Mouse (Mus musculus) stomach, embryonic 14.5 days (tissue): ENCODE results near the gene Gadd45b. TPM values are rescaled to one million over a fixed set of nuclear protein-coding genes. Genes with fewer than 3 reads are reported as not detected.

Experiments used
- ATAC-seq: fragments of 200-750 bp; cut with Nextera tagmentation; 2 replicates; pipeline ENCODE4 v1.8.0; 2017; ENCODE audit warnings: low read depth, moderate TSS enrichment; ENCODE audit not compliant: insufficient number of reproducible peaks, insufficient read depth, low FRiP score
- H3K27ac ChIP-seq: fragments of 300-500 bp; sonication (generic); 2 replicates; pipeline ENCODE4 v1.5.1; 2014; ENCODE audit warnings: mild to moderate bottlenecking, low read length, moderate library complexity, mixed read lengths
- H3K27me3 ChIP-seq: fragments of 300-500 bp; sonication (generic); 2 replicates; pipeline ENCODE4 v1.6.1; 2014; ENCODE audit warnings: low read length, control low read depth, mixed read lengths; ENCODE audit not compliant: control insufficient read depth, insufficient read depth
- H3K36me3 ChIP-seq: fragments of 300-500 bp; sonication (generic); 2 replicates; pipeline ENCODE4 v1.6.1; 2014; ENCODE audit warnings: mild to moderate bottlenecking, control low read depth, low read length, moderate library complexity, mixed read lengths; ENCODE audit not compliant: control insufficient read depth, insufficient read depth
- H3K4me1 ChIP-seq: fragments of 300-500 bp; sonication (generic); 2 replicates; pipeline ENCODE4 v1.6.1; 2014; ENCODE audit warnings: low read length, control low read depth, mixed read lengths; ENCODE audit not compliant: control insufficient read depth, insufficient read depth
- H3K4me2 ChIP-seq: fragments of 300-500 bp; sonication (generic); replicated peaks from 2 replicates; pipeline ENCODE4 v1.6.1; 2014; ENCODE audit warnings: low read depth, low read length, control low read depth
- H3K4me3 ChIP-seq: fragments of 300-500 bp; sonication (generic); 2 replicates; pipeline ENCODE4 v1.5.1; 2014; ENCODE audit warnings: low read depth, low read length, control low read depth
- H3K9ac ChIP-seq: fragments of 300-500 bp; sonication (generic); replicated peaks from 2 replicates; pipeline ENCODE4 v1.6.1; 2014; ENCODE audit warnings: low read depth, mild to moderate bottlenecking, control low read depth, low read length, moderate library complexity, mixed read lengths
- H3K9me3 ChIP-seq: fragments of 300-500 bp; sonication (generic); 2 replicates; pipeline ENCODE4 v1.6.1; 2016; ENCODE audit warnings: low read depth, low read length, control low read depth; ENCODE audit not compliant: control insufficient read depth
- WGBS: fragments of 180-500 bp; shearing (Covaris S2); extraction: QIAGEN DNeasy Blood & Tissue Kit; methylation state at CpG from one replicate; pipeline ENCODE4 v1.1.7; 2014; 5-methylcytosine and 5-hydroxymethylcytosine counted together
- polyA plus RNA-seq: library from polyadenylated mRNA; unstranded; fragments of >200 nt; fragmentation: Nextera tagmentation; extraction: Ambion mirVana; gene quantifications from 2 replicates; pipeline ENCODE4 v1.2.1, GENCODE M21; 2014

Gadd45b gene
- polyA plus RNA-seq, 1 experiment from 2014 or later = 16.1 TPM

DNA sequence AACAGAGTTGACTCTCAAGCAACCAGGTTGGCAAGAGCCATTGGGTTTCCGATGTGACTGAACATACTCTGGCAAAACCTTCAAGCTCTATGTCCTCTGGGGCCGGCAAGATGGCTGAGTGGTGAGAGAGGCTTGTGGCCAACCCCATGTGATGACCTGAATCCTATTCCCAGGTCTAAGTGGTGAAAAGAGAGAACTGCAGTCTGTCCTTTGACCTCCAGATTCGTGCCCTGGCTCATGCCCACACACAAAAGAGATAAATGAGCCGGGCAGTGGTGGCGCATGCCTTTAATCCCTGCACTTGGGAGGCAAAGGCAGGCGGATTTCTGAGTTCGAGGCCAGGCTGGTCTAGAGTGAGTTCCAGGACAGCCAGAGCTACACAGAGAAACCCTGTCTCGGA is 40.3 kb downstream of the Gadd45b start:
- no peak overlapping the region for H3K27ac ChIP-seq

DNA sequence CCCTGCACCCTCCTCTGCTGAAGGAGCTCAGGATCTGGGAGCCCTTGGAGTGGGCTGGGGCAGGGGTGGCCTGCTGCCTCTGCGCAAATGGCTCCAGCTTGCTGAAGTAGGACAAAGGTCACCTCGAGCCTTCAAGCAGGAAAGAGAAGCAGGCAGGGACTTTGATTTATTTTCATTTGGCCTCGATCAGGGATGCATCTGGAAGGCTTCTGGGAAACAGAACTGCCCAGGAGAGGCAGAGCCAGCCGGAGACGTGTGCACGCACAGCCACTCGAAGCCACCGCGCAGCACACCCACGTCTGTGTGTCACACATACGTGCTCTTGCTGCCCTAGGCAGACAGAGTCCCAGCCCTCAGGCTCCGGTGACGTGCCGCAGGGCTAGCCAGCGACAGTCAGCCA is 41.7 kb downstream of the Gadd45b start:
- H3K4me3 ChIP-seq = no peak overlapping the region
- no peaks in the 10 kb centered on the region for H3K27me3 ChIP-seq
- 62% methylated on average over 15 of the region's 15 CpGs for WGBS
- H3K27ac ChIP-seq = no peak overlapping the region
- H3K9ac ChIP-seq = no peak overlapping the region
- H3K4me2 ChIP-seq = no peak overlapping the region
- H3K9me3 ChIP-seq = no peaks in the 10 kb centered on the region
- peaks cover 15% of the 10 kb centered on the region; the same call in 1 of the 2 replicates for H3K4me1 ChIP-seq
- no peaks in the 10 kb centered on the region for H3K36me3 ChIP-seq
- no peak for ATAC-seq

More for the DNA sequence above, 40.3 kb downstream of the Gadd45b start:
- H3K9ac ChIP-seq = no peak overlapping the region
- WGBS = 81% methylated on average over 8 of the region's 8 CpGs
- no peak for ATAC-seq
- no peaks in the 10 kb centered on the region for H3K27me3 ChIP-seq
- H3K4me2 ChIP-seq = no peak overlapping the region
- H3K9me3 ChIP-seq = no peaks in the 10 kb centered on the region
- no peaks in the 10 kb centered on the region for H3K36me3 ChIP-seq
- H3K4me1 ChIP-seq = peaks cover 15% of the 10 kb centered on the region; the same call in 1 of the 2 replicates
- no peak overlapping the region for H3K4me3 ChIP-seq

DNA sequence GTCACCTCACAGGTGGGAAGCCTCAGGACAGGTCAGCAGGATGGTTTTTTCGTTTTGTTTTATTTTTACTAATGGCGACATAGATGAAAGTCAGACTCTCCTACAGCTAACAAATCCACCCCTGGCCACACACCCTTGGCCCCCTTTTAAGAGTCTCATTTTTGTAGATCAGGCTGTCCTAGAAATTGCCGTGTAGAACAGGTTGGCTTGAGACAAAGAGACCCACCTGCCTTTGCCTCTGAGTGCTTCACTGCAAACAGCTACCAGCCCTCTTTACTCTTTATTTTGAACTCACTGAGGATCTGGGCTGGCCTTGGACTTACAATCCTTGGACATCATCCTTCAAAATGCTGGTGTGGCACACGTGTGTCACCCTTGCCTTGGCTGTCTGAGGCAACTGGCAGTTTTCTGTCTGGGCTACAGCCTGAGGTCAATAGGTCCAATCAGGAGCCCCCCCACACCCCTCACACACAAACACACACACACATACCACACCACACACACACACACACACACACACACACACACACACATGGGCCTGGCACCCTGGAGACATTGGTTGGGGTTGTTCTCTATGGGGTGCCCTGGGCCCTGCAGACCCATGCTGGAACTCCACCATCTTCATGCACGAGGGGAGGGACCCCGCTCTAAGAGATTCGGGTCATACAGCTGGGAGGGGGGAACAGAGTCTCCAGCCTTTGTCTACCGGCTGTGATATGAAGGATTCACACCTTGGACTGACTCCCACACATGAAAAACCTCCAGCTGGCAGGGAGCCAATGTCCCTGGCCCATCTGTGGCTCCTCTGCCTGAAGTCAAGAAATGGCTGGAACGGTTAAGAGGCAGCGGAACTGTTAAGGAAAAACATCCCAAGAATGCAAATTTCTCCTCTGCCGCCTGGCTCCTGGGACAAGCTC is 42.5 kb downstream of the Gadd45b start:
- 28% methylated on average over 11 of the region's 11 CpGs for WGBS
- Histone ChIP-seq H3K4me1 (peaks cover 11% of the 10 kb centered on the region; the same call in 1 of the 2 replicates), H3K27ac (no peak overlapping the region), H3K4me2 (no peak overlapping the region), H3K36me3 (no peaks in the 10 kb centered on the region), H3K9me3 (no peaks in the 10 kb centered on the region), H3K27me3 (no peaks in the 10 kb centered on the region), H3K4me3 (no peak overlapping the region), H3K9ac (no peak overlapping the region)
- ATAC-seq = no peak

DNA sequence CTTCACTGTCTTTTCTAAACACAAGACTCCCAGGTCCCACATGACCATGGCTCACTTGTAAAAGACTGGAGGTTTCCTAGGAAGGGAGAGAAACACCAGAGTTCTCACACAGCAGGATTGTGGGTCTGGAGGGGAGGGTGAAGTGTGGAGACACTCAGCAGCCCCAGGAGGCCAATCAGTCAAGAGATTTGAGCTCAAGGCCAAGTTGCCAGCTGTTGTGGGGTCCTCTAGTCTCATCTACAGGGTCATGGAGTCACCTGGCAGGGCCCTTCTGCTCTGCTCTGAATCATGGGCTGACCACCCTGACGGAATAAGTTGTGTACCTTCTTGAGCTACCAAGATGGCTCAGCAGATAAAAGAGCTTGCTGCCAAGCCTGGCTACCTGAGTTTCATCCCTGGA is 43.8 kb downstream of the Gadd45b start:
- H3K4me1 ChIP-seq = peaks cover 11% of the 10 kb centered on the region; the same call in 1 of the 2 replicates
- no peaks in the 10 kb centered on the region for H3K9me3 ChIP-seq
- WGBS = 80% methylated on average over 1 of the region's 1 CpGs
- H3K4me3 ChIP-seq = no peak overlapping the region
- no peak overlapping the region for H3K9ac ChIP-seq
- H3K36me3 ChIP-seq = no peaks in the 10 kb centered on the region
- no peak overlapping the region for H3K27ac ChIP-seq
- no peak overlapping the region for H3K4me2 ChIP-seq
- no peaks in the 10 kb centered on the region for H3K27me3 ChIP-seq
- no peak for ATAC-seq

DNA sequence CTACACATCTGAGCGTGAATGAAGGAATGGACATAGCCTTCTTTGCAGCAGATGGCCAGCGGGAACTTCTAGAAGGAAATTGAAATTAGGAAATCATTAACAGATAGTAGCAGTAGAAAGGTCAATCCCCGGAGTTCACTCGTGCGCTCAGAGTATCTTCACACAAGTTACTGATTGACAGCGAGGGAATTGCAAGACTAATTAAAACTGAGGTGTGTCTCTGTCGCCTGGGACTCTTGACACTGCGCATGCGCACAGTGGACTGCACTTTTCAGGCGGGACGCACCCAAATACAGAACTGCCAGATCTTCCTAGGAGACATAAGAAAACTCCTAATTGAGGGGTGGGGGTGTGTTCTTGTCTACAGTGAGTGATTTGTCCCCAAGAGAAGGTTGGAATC is 45.6 kb downstream of the Gadd45b start:
- no peaks in the 10 kb centered on the region for H3K27me3 ChIP-seq
- WGBS = 77% methylated on average over 11 of the region's 11 CpGs
- no peak overlapping the region for H3K4me3 ChIP-seq
- no peak overlapping the region for H3K9ac ChIP-seq
- H3K36me3 ChIP-seq = no peaks in the 10 kb centered on the region
- H3K4me1 ChIP-seq = peaks cover 11% of the 10 kb centered on the region; the same call in 1 of the 2 replicates
- H3K27ac ChIP-seq = no peak overlapping the region
- H3K9me3 ChIP-seq = no peaks in the 10 kb centered on the region
- ATAC-seq = no peak
- no peak overlapping the region for H3K4me2 ChIP-seq

DNA sequence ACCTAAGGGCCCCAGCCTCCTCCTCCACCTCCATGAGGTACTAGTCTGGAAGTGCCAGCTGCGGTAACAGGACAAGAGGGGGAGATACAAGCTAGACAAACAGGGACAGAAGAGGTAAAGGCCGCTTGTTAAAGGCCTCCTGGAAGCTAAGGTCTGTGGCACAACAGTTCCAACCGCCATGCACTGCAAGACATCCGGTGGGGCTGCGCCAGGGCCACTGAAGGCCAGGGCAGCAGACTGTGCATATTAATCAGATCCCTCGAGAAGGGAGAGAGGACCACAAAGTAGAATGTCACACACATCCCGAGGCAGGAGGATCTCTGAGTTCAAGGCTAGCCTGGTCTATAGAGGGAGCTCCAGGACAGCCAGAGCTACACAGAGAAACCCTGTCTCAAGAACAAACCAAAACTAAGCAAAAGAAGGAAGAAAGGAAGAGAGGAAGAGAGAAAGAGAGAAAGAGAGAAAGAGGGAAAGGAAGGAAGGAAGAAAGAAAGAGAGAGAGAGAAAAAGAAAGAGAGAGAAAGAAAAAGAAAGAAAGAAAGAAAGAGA is 51.8 kb downstream of the Gadd45b start:
- no peak for ATAC-seq
- Histone ChIP-seq H3K4me2 (no peak overlapping the region), H3K9me3 (no peaks in the 10 kb centered on the region), H3K9ac (no peak overlapping the region), H3K27me3 (peaks cover 9% of the 10 kb centered on the region; the same call in 1 of the 2 replicates), H3K27ac (no peak overlapping the region), H3K4me3 (no peak overlapping the region), H3K4me1 (0 out of 2 replicates have a peak, but pooled peaks cover 3% of the 10 kb centered on the region), H3K36me3 (no peaks in the 10 kb centered on the region)
- WGBS = 61% methylated on average over 7 of the region's 7 CpGs

Other genes starting within 250 kb of the Gadd45b start
- gene Mob3a, start 228.1 kb upstream of the Gadd45b start, polyA plus RNA-seq = 47.9 and 51.1 TPM in 2 replicates
- gene Izumo4, start 227.9 kb upstream of the Gadd45b start, polyA plus RNA-seq = 16.7 and 18.4 TPM in 2 replicates
- gene Ap3d1, start 187.8 kb upstream of the Gadd45b start, polyA plus RNA-seq = 81.7 and 85.8 TPM in 2 replicates
- gene Dot1l, start 174.9 kb upstream of the Gadd45b start, polyA plus RNA-seq = 24.5 and 25.8 TPM in 2 replicates
- 77.7 and 81.8 TPM in 2 replicates for gene Sf3a2, start 131.9 kb upstream of the Gadd45b start, polyA plus RNA-seq
- 110 and 116 TPM in 2 replicates for gene Plekhj1, start 131.4 kb upstream of the Gadd45b start, polyA plus RNA-seq
- not detected in 2 replicates for gene Amh, start 124.8 kb upstream of the Gadd45b start, polyA plus RNA-seq
- 0.45 and 1.4 TPM in 2 replicates for gene Jsrp1, start 116.6 kb upstream of the Gadd45b start, polyA plus RNA-seq
- gene Oaz1, start 103.4 kb upstream of the Gadd45b start, polyA plus RNA-seq = 1,724 and 1,898 TPM in 2 replicates
- gene Lingo3, start 86.0 kb upstream of the Gadd45b start, polyA plus RNA-seq = 0.07 and 0.23 TPM in 2 replicates
- gene Lsm7, start 74.9 kb upstream of the Gadd45b start, polyA plus RNA-seq = 321 and 361 TPM in 2 replicates
- 31.9 and 33.0 TPM in 2 replicates for gene Sppl2b, start 74.8 kb upstream of the Gadd45b start, polyA plus RNA-seq
- 0.07 TPM in 1 of 2 replicates, not detected in the other for gene Tmprss9, start 58.2 kb upstream of the Gadd45b start, polyA plus RNA-seq
- gene Timm13, start 29.1 kb upstream of the Gadd45b start, polyA plus RNA-seq = 340 and 345 TPM in 2 replicates
- gene Lmnb2, start 11.8 kb upstream of the Gadd45b start, polyA plus RNA-seq = 12.1 and 14.6 TPM in 2 replicates
- 4.7 and 5.9 TPM in 2 replicates for gene Gng7, start 84.9 kb downstream of the Gadd45b start, polyA plus RNA-seq
- gene Diras1, start 95.6 kb downstream of the Gadd45b start, polyA plus RNA-seq = 0.20 and 0.41 TPM in 2 replicates
- gene Slc39a3, start 107.4 kb downstream of the Gadd45b start, polyA plus RNA-seq = 10.3 and 11.9 TPM in 2 replicates
- 162 and 164 TPM in 2 replicates for gene Sgta, start 130.1 kb downstream of the Gadd45b start, polyA plus RNA-seq
- 38.2 and 39.9 TPM in 2 replicates for gene Thop1, start 140.0 kb downstream of the Gadd45b start, polyA plus RNA-seq
- gene Creb3l3, start 168.8 kb downstream of the Gadd45b start, polyA plus RNA-seq = 0.22 and 0.56 TPM in 2 replicates
- gene Map2k2, start 175.8 kb downstream of the Gadd45b start, polyA plus RNA-seq = 164 and 167 TPM in 2 replicates
- 25.5 and 27.4 TPM in 2 replicates for gene Zbtb7a, start 205.1 kb downstream of the Gadd45b start, polyA plus RNA-seq
- gene Pias4, start 237.8 kb downstream of the Gadd45b start, polyA plus RNA-seq = 32.7 and 40.9 TPM in 2 replicates
- 416 and 434 TPM in 2 replicates for gene Eef2, start 246.6 kb downstream of the Gadd45b start, polyA plus RNA-seq